Mouse (Mus musculus): ENCODE results near the gene Aspscr1.

The Aspscr1 gene

GRCm38 (mm10) chr11:120733521-120733920, 60.7 kb downstream of the Aspscr1 start:
- in situ Hi-C loops (cut with MboI), result no loop called here

- in situ Hi-C loops (cut with MboI), result no loop called here
Measured at GRCm38 (mm10) chr11:120736424-120736823, 63.7 kb downstream of the Aspscr1 start.

- in situ Hi-C loops (cut with MboI), result no loop called here
Measured at GRCm38 (mm10) chr11:120740981-120741380, 68.2 kb downstream of the Aspscr1 start.

GRCm38 (mm10) chr11:120744121-120744701, 71.4 kb downstream of the Aspscr1 start:
- in situ Hi-C loops (cut with MboI), result no loop called here

- in situ Hi-C loops (cut with MboI), result no loop called here
Measured at GRCm38 (mm10) chr11:120747974-120748373, 75.2 kb downstream of the Aspscr1 start.

- in situ Hi-C loops (cut with MboI), result no loop called here
Measured at GRCm38 (mm10) chr11:120749430-120749829, 76.7 kb downstream of the Aspscr1 start.

- in situ Hi-C loops (cut with MboI), result no loop called here
Measured at GRCm38 (mm10) chr11:120751606-120752005, 78.8 kb downstream of the Aspscr1 start.

Data from mature B cell (primary cell).